Mouse (Mus musculus): ENCODE measurements around the gene 4930579G24Rik. TPM values are rescaled to one million over a fixed set of nuclear protein-coding genes. Genes with fewer than 3 reads are reported as not detected.

4930579G24Rik gene
- total RNA-seq (2021) = 1 to 10 TPM; 1.1 to 1.6 TPM
- long read RNA-seq, experiment 1, partial matches to known transcripts = 0 of 3 reads
- long read RNA-seq, experiment 1, other reads (novel, unspliced or antisense) = 0 of 3 reads
- long read RNA-seq, experiment 2, partial matches to known transcripts = 0 of 7 reads
- long read RNA-seq, experiment 2, other reads (novel, unspliced or antisense) = 3 of 7 reads

DNA sequence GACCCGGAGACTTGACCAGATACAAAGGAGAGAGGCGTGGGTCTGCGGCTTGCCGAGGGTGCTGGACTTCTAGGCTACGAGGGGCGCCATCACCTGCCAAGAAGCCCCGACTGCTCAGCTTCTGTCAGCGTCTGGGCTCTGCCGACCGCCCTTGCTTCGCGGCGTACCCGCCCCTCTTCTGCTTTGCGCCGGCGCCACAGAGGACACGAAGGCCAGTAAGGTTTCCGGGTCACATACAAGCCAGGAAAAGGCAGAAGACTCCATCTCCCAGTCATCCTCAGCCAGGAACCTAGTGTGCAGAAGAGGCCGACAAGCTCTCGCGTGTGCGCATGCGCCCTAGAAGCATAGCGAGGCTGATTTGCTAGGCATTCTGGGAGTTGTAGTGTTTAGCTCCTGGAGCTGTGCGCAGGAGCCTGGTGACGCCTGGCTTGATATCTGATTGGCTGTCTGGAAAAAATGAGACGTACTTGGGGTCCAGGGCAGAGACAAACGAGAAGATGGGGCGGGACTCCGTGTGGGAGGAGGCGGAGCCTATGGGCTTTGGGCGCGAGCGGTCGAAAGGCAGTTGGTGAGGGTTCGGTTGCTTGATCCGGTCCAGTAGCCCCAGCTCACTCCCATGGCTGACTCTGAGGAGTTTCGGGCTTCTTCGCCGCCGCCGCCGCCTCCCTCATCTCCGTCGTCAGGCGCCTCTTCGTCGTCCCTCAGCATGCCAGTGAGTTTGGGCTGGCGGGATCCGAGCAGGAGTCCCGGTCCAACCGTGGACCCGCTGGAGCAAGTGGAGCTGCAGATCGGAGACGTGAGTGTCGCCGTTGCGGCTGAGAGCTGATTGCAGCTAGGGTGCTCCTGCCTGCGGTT is at the start of gene 4930579G24Rik:
Gene 4930579G24Rik, plus strand, starts transcription at position 519 of the 855 bp plus-strand sequence.
- peak; percentile 93 to 98 for DNase-seq (ENCODE audit: low spot score in 2 of 2)

DNA sequence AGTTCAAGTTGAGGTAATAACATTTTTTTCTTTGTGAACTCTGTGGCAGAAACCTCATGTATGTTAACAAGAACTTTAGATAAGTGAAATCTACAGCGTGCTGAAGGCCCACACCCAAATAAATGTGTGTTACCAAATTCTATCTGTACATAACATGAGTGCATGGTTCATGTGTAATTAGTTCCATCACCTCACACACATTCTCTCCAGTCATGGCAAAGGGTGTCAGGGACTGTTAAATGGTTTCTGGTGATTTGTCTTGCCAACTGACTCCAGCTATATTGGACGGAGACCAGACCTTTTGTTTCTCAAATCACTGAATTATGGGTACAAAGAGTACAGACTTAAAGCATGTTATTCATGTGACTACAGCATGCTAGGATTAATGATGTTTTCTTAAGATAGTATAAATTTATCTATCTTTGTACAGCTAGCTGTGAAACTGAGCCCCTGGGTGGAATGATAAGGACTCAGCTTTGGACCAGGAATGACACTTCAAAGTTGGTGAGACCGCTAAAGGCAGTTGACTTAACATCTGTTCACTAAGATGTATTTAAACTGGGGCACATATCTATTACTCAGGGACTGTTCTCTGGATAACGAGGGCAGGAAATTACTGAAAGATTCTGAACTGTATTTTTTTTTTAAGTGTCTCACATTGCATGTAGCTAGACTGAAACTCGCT is 48.8 kb upstream of the 4930579G24Rik start:
- DNase-seq (ENCODE audit: low spot score in 2 of 2) = no peak

DNA sequence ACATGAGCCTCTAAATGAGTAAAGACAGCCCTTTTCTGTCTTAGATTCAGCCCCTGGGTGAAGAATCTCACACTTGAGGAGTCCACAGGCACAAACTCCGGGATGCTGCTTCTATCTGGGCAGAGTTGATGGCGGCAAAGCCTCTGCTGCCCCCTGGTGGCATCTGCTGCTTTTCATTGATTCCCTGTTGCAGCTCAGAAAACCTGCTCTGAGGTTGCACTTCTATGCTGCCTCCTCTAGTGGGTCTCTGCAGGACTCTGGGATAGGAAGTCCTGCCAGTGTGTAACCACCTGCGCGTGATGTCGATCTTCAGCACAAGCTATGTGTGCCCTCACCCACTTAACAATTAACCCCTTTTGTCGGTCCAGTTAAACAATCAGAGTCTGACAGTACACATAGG is 42.1 kb upstream of the 4930579G24Rik start:
- peak; percentile 90 to 94 for DNase-seq (ENCODE audit: low spot score in 2 of 2)

- DNase-seq (ENCODE audit: low spot score in 2 of 2) = no peak
Observed at GRCm38 (mm10) chr3:79589671-79590070, 39.2 kb upstream of the 4930579G24Rik start.

DNA sequence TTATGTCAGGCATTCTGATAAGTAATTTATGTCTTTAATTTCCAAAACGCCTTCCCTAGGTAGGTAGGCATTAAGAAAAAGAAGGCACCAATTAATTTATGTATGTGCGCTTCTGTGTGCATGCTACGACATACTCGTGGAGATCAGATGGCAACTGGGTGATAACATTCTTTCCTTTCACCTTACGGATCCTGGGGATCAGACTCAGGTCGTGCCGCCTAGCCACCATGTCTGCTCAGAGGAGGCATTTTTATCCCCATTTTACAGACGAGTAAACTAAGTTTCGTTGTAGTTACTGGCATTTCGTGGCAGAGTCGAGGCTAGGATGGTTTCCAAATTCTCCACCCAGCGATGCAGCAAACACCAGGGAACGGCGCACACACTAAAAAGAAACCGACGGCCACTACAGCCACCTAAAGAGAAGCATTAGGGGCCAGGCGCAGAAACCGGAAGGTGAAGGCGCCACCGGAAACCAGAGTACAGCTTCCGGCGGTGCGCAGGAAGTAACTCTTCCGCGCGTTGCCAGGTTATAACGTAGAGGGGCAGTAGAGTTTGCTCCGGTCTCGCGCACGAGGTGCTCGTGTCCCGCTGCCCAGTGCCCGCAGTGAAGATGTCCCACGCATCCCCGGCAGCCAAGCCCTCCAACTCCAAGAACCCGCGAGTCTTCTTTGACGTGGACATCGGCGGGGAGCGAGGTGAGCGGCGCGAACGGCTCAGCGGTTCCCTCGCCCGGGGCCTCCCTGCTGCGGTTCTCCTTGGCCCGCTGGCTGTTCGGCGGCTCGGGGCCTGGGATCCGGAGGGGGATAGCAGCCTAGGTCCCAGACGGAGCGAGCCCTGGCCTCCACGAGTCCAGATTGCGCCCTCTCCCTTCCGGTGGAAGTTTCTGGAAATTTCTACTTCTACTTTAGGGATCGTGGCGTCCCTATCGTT is 37.8 kb upstream of the 4930579G24Rik start, which contains the start of gene Ppid:
Gene Ppid, plus strand, starts transcription at position 480 of the 930 bp plus-strand sequence.
- peak; percentile 72 to 83 for DNase-seq (ENCODE audit: low spot score in 2 of 2)

GRCm38 (mm10) chr3:79591793-79592471 is 36.9 kb upstream of the 4930579G24Rik start:
- DNase-seq (ENCODE audit: low spot score in 2 of 2) = no peak

DNA sequence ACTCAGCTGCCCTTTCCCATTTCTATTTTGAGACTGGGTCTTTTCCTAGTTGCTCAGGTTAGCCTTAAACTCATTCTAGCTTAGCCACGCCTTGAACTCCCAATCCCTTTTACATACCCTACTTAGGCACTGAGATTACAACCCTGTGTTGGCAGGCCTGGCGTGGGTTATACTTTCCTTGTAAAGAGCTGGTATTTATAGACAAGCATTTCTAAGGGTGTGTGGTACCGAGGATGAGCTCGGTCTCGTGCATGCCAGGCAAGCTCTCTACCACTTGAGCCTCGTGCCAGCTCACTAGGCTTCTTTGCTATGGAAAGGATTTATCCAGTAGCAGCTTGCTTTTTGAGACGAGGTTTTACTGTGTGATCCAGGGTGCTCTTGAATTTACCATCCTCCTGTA is 33.4 kb upstream of the 4930579G24Rik start:
- DNase-seq (ENCODE audit: low spot score in 2 of 2) = no peak

DNA sequence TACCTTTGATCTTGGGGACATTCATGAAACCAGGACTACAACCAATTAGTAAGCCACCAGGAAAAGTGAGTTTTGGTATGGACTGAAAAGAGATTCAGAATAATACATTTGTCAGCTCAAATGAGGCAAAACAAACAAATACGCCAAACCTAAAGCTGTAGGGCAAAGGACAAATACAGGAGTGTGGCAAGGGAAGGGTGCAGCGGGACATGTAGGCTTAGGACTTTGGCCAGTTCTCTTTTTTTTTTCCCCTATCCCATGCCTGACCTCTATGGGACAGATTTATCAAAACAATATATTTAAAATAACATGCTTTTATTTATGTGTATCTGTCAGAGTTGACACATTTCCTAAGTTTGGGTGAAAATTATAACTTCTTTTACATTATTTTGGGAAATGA is 19.0 kb upstream of the 4930579G24Rik start:
- no peak for DNase-seq (ENCODE audit: low spot score in 2 of 2)

DNA sequence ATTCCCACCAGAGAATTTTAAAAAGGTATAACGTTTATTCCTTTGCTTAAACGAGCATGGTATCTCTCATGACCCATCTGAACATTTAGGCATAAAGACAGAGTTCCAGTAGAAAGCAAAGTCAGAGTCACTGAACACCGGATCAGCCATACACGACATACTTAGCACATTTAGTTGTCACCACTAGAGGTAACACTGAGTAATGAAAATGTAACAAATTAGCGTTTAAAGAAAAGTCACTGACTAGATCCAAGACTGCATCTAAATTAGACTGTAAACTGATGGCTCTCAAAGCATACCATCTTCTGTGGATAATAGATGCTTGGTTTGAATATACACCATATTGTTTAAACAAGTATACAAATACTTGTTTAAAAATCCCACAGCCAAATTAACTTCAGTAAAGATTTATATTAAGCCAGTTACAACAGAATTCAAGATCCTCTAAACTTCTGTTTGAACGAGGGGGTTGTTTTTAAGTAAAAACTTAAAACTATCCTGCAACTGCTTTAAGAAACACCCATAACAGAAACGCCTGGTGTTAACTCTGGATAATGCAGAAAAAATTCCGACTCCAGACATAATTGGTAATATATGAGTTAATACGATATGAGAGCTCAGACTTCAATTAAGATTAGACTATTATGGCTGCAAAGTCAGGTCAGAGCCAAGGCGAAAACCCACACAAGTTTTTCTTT is 1.2 kb upstream of the 4930579G24Rik start:
- DNase-seq (ENCODE audit: low spot score in 2 of 2) = peak in 1 of 2 experiments; percentile 20

- no peak for DNase-seq (ENCODE audit: low spot score in 2 of 2)
Observed at GRCm38 (mm10) chr3:79628182-79628560, 708 bp upstream of the 4930579G24Rik start.

- DNase-seq (ENCODE audit: low spot score in 2 of 2) = peak; percentile 55 to 72
Observed at GRCm38 (mm10) chr3:79629416-79629730, 494 bp downstream of the 4930579G24Rik start, which contains the start of gene Etfdh. TSS of gene Etfdh (minus strand) at chr3:79629500.

- no peak for DNase-seq (ENCODE audit: low spot score in 2 of 2)
Observed at GRCm38 (mm10) chr3:79652129-79652528, 23.2 kb downstream of the 4930579G24Rik start.

DNA sequence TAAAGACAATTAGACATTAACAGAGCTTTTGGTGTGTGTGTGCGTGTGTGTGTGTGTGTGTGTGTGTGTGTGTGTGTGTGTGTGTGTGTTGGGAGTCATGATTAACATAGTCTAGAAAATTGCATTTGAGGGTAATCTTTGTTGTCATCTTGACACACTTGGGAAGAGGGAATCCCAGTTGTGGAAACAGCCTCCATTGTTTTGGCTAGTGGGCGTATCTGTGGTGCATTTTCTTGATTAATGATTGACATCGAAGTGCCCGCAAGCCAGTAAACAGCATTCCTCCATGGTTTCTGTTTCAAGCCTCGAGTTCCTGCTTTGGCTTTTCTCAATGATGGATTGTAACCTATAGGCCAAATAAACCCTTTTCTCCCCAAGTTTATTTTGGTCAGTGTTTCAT is 27.8 kb downstream of the 4930579G24Rik start:
- no peak for DNase-seq (ENCODE audit: low spot score in 2 of 2)

- peak; percentile 38 to 73 for DNase-seq (ENCODE audit: low spot score in 2 of 2)
Observed at GRCm38 (mm10) chr3:79664787-79665408, 36.0 kb downstream of the 4930579G24Rik start.

- DNase-seq (ENCODE audit: low spot score in 2 of 2) = no peak
Observed at GRCm38 (mm10) chr3:79670556-79670955, 41.7 kb downstream of the 4930579G24Rik start.

GRCm38 (mm10) chr3:79672188-79672587 is 43.3 kb downstream of the 4930579G24Rik start:
- DNase-seq (ENCODE audit: low spot score in 2 of 2) = no peak

GRCm38 (mm10) chr3:79673082-79673481 is 44.2 kb downstream of the 4930579G24Rik start:
- DNase-seq (ENCODE audit: low spot score in 2 of 2) = peak; percentile 61 to 86

DNA sequence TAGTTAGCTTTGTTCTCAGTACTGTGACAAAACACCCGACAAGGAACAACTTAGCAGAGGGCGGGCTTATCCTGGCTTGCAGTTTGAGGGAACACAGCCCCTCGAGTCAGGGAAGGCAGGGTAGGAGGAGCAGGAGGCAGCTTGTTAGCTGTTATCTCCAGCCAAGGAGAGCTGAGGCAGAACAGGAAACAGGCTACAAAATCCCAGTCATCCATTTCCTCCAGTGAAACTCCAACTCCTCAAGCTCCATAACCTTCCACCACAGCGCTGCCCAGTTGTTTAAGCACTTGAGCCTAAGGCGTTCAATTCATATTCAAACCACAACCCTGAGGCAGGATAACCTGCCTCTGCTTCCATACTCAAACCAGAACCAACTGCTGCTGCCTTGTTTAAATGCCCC is 45.8 kb downstream of the 4930579G24Rik start:
- DNase-seq (ENCODE audit: low spot score in 2 of 2) = no peak

DNA sequence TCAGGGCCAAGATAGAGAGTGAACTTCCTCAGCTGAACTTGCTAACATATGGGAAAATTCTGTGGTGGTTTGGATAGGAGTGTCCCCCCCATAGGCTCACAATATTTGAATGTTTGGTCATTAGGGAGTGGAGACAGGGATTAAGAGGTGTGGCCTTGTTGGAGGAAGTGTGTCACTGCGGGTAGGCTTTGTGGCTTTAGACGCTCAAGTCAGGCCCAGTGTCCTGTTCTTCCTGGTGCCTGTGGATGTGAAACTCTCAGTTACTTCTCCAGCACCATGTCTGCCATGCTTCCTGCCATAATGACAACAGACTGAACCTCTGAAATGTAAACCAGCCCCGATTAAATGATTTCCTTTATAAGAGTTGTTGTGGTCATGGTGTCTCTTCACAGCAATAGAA is 47.5 kb downstream of the 4930579G24Rik start:
- no peak for DNase-seq (ENCODE audit: low spot score in 2 of 2)

Data from layer of hippocampus, postnatal 14 days (tissue).